Mouse (Mus musculus) thymus, adult 2 months (tissue): ENCODE measurements around the gene Chd3. TPM values are rescaled to one million over a fixed set of nuclear protein-coding genes. Genes with fewer than 3 reads are reported as not detected.
"Not testable (repeated sequence)": the region's sequence is repeated elsewhere in the genome, so short reads cannot be mapped to it uniquely, and the experiment has no call there.

ENCODE experiments used
- DNase-seq: peaks from one replicate; pipeline ENCODE4 v3.0.0; 2021
- H3K27ac ChIP-seq: fragments of 200-500 bp; 2 replicates; pipeline ENCODE4 v1.5.1; 2012; ENCODE audit warnings: low read length, control low read depth; ENCODE audit not compliant: control insufficient read depth, insufficient read depth
- H3K27me3 ChIP-seq: fragments of 200-500 bp; 2 replicates; pipeline ENCODE4 v1.6.1; 2012; ENCODE audit warnings: mild to moderate bottlenecking, low read length, moderate library complexity, mixed read lengths; ENCODE audit not compliant: control insufficient read depth, insufficient read depth
- H3K36me3 ChIP-seq: fragments of 200-500 bp; 2 replicates; pipeline ENCODE4 v1.6.1; 2012; ENCODE audit warnings: mild to moderate bottlenecking, low read length, moderate library complexity; ENCODE audit not compliant: control insufficient read depth, insufficient read depth
- H3K4me1 ChIP-seq: fragments of 200-500 bp; replicated peaks from 2 replicates; pipeline ENCODE4 v1.6.1; 2012; ENCODE audit warnings: low read length; ENCODE audit not compliant: control insufficient read depth, insufficient read depth
- H3K4me3 ChIP-seq: fragments of 200-500 bp; 2 replicates; pipeline ENCODE4 v1.5.1; 2012; ENCODE audit warnings: mild to moderate bottlenecking, low read length, control low read depth, moderate library complexity; ENCODE audit not compliant: control insufficient read depth, insufficient read depth
- CTCF ChIP-seq: fragments of 200-500 bp; IDR thresholded peaks from 2 replicates; pipeline ENCODE4 v1.5.1; 2012; ENCODE audit warnings: mild to moderate bottlenecking, control low read depth, low read length, moderate library complexity, borderline replicate concordance; ENCODE audit not compliant: control insufficient read depth, poor library complexity, insufficient read depth; ENCODE audit errors: extremely low read depth
- POLR2A ChIP-seq: fragments of 200-500 bp; IDR thresholded peaks from 2 replicates; pipeline ENCODE4 v1.6.1; 2012; ENCODE audit warnings: mild to moderate bottlenecking, low read length, control low read depth, moderate library complexity; ENCODE audit not compliant: control insufficient read depth, poor library complexity, insufficient read depth; ENCODE audit errors: extremely low read depth
- WGBS: fragments of 180-500 bp; shearing (Covaris S2); methylation state at CpG from one replicate; pipeline ENCODE4 v1.1.7; 2018; 5-methylcytosine and 5-hydroxymethylcytosine counted together
- polyA plus RNA-seq: library from polyadenylated mRNA; depleted of rRNA; stranded (reverse); fragments of >200 nt; gene quantifications from 2 replicates; pipeline ENCODE4 v1.2.3, GENCODE M21; 2012

The Chd3 gene
- polyA plus RNA-seq, 1 experiment, result 280 TPM

DNA sequence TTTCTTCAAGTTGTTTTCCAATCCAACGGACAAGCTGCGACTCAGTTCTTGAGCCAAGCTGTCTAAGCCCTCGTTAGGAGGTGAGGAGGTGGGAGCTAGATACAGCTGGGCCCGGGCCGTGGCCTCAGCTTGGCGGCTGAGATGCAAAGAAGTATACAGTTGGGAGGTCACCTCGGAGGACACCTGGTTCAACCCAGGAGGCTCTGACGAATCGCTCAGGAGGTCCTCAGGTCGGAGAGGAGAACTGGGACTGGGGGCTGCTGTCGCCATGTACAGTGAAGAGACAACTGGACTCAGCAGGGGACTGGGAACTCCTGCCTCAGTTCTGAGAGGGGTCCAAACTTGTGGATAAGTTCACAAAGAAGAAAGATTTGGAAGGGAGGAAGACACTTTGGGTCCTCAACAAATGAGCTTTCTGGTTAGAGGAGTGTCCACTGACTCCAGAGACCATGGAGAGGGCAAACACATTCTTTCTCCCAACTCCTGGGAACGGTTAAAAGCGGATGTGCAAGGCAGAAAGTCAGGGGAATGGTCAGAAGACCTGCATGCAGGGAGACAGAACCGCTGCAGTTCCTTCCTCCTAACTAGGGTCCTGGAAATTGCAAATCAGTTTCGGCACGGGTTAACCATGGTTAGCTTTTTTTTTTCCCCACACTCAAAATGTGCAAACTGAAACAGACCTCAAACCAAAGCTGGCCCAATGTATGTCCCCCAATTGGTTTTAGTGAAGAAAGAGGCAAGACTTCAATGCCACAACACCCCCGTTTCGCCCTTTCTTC, 46.3 kb downstream of the Chd3 start:
- peak overlapping the region; percentile 78 for H3K4me3 ChIP-seq
- peak overlapping the region; percentile 85 for H3K27ac ChIP-seq
- WGBS, result 9% methylated on average over 18 of the region's 18 CpGs
- DNase-seq, result no peak
- peaks cover 41% of the 10 kb centered on the region for H3K4me1 ChIP-seq
- TF ChIP-seq CTCF (no peak), POLR2A (no peak)
- H3K36me3 ChIP-seq, result 0 out of 2 replicates have a peak, but pooled peaks cover 5% of the 10 kb centered on the region
- H3K27me3 ChIP-seq, result no peaks in the 10 kb centered on the region

DNA sequence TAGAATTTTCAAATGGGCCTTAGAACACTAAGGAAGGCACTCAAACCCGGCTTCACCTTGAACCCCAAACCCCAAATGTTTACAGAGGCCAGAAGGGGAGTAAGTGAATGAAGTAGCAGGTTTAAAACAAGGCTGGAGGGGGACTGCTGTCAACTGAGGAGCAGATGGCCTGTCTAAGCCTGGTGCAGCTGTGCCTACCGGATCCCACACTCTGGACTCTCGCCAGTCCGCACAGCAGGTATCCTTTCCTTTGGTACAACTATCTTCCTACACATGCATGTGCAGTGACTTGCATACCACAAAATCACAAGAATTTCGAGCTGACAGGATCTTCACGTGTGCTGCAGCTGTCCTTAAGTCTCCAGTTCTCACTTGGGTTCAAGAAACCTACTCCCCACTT, 47.2 kb downstream of the Chd3 start:
- no peak for TF ChIP-seq POLR2A
- TF ChIP-seq CTCF, result no peak
- Histone ChIP-seq H3K27me3 (no peaks in the 10 kb centered on the region), H3K4me3 (no peak overlapping the region), H3K27ac (no peak overlapping the region), H3K4me1 (peaks cover 39% of the 10 kb centered on the region), H3K36me3 (0 out of 2 replicates have a peak, but pooled peaks cover 5% of the 10 kb centered on the region)
- WGBS, result 15% methylated on average over 6 of the region's 6 CpGs
- no peak for DNase-seq

DNA sequence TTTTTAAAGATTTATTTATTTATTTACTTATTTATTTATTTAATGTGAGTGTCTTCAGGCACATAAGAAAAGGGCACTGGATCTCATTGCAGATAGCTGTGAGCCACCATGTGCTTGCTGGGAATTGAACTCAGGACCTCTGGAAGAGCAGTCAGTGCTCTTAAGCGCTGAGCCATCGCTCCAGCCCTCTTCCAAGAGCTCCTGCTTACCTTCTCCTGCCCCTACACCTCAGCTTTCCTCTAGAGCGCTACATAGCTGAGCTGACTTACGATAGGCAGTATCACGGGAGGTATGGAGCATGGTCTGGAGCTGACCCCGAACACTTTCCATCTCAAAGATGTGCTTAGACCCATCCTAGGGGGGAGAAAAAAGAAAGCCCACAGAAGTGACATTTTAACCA, 47.6 kb downstream of the Chd3 start:
- Histone ChIP-seq H3K36me3 (0 out of 2 replicates have a peak, but pooled peaks cover 5% of the 10 kb centered on the region), H3K27ac (no peak overlapping the region), H3K27me3 (no peaks in the 10 kb centered on the region), H3K4me1 (peaks cover 35% of the 10 kb centered on the region), H3K4me3 (no peak overlapping the region)
- WGBS, result 93% methylated on average over 6 of the region's 6 CpGs
- DNase-seq, result no peak
- TF ChIP-seq POLR2A (no peak), CTCF (no peak)

DNA sequence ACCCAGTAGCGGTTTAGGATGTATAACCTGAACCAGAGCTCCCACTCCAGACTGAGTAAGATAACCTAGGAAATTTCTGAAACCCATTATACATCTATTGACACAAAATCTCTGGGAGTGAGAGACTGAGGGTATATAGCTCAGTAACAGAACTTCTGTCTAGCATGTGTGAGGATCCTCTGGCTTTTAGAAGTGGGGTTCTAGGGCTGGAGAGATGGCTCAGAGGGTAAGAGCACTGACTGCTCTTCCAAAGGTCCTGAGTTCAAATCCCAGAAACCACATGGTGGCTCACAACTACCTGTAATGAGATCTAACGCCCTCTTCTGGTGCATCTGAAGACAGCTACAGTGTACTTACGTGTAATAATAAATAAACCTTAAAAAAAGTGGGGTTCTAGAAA, 51.2 kb downstream of the Chd3 start:
- H3K4me1 ChIP-seq, result peaks cover 16% of the 10 kb centered on the region
- not testable (repeated sequence) for H3K36me3 ChIP-seq, H3K27me3 ChIP-seq, H3K4me3 ChIP-seq, H3K27ac ChIP-seq, DNase-seq
- 98% methylated on average over 3 of the region's 3 CpGs for WGBS

DNA sequence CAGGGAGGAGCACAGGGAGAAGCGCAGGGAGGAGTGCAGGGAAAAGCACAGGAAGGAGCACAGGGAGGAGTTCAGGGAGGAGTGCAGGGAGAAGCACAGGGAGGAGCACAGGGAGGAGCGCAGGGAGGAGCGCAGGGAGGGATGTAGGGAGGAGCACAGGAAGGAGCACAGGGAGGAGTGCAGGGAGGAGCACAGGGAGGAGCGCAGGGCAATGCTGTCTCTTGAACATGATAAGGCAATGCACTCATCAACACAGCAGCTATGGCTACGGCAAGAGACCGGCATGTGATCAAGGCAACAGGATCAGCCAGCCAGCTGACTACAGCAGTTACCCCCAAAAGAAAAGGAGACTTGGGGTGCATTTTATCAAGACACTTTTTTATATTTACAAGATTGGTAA, 52.8 kb downstream of the Chd3 start:
- TF ChIP-seq POLR2A (no peak), CTCF (no peak)
- Histone ChIP-seq H3K4me3 (no peak overlapping the region), H3K4me1 (0 out of 2 replicates have a peak, but pooled peaks cover 3% of the 10 kb centered on the region), H3K27ac (no peak overlapping the region), H3K27me3 (no peaks in the 10 kb centered on the region), H3K36me3 (peaks cover 7% of the 10 kb centered on the region; the same call in 1 of the 2 replicates)
- no peak for DNase-seq
- WGBS, result 100% methylated on average over 6 of the region's 6 CpGs

DNA sequence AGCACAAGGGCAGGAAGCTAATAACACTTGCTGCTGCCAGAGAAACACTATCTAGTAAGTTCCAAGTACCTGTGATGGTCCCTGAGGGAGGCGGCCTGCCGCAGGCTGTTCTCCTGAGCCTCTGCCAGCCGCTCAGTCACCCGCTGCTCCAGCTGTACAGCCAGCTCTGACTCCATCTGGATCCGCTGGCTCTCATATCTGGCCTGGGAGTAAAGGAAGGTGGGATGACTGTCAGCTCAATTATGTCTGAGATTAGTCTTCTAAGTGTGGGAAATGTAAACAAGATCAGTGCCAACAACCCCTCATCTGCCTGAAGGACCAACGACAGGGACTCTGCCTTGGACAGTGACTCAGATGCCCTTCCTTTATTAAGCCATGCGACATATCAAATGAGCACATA, 57.9 kb downstream of the Chd3 start:
- H3K4me1 ChIP-seq, result no peaks in the 10 kb centered on the region
- WGBS, result 92% methylated on average over 7 of the region's 7 CpGs
- no peak for DNase-seq
- H3K27ac ChIP-seq, result no peak overlapping the region
- TF ChIP-seq CTCF (no peak), POLR2A (no peak)
- peaks cover 43% of the 10 kb centered on the region for H3K36me3 ChIP-seq
- H3K4me3 ChIP-seq, result no peak overlapping the region
- no peaks in the 10 kb centered on the region for H3K27me3 ChIP-seq

DNA sequence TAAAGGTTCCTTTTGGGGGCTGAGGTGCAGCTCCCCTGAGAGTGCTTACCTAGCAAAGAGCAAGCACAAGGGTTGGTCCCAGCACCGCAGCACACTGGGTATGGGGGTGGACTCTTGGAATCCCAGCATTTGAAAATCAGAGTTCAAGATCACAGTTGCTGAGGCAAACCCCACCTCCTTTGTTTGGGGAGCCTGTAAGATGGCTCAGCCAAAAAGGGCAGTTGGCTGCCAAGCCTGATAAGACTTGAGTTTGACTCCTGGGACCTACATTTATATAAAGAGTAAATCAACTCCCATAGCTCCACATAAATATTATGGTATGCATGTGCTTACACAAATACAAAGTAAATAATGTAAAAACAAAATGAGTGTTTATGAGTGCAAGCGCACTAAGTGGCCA, 63.2 kb downstream of the Chd3 start:
- no peak for DNase-seq
- no peaks in the 10 kb centered on the region for H3K27me3 ChIP-seq
- TF ChIP-seq CTCF, result no peak
- TF ChIP-seq POLR2A, result no peak
- no peak overlapping the region for H3K4me3 ChIP-seq
- H3K4me1 ChIP-seq, result no peaks in the 10 kb centered on the region
- H3K36me3 ChIP-seq, result peaks cover 61% of the 10 kb centered on the region
- WGBS, result 100% methylated on average over 2 of the region's 2 CpGs
- H3K27ac ChIP-seq, result no peak overlapping the region
